Mouse (Mus musculus) c-Kit-positive CD71-negative TER-119-negative erythroid progenitor cells, embryonic 14.5 days (primary cell): ENCODE measurements at regions not wholly inside any gene's neighbourhood (a gene's known extent, or its start where the extent isn't known, plus 50 kb on each side); places are given as distances from the start of the nearest gene placed in this dataset.

ENCODE experiments used
- DNase-seq: peaks from one replicate; pipeline ENCODE4 v3.0.0-alpha.2; 2013; ENCODE audit warnings: low read depth

DNA sequence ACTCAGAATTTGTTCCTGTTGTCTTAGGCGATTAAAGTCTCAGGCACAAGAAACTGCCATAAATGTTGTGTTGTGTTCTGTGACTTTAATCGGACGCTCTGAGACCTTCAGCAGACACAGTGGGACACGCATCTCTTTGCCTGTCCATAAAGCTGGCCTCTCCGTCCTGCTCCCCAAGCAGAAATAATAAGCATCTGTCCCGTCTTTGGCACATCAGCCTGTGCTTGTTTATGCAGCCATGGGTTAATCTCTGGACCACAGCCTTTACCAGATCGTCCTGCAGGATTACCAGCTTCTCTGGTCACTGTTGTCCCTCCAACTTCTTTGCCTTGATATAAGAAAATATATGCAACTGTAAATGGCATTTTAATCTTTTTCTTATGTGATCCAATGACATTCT lies 87.7 kb upstream of the Ret start:
- DNase-seq: no peak

DNA sequence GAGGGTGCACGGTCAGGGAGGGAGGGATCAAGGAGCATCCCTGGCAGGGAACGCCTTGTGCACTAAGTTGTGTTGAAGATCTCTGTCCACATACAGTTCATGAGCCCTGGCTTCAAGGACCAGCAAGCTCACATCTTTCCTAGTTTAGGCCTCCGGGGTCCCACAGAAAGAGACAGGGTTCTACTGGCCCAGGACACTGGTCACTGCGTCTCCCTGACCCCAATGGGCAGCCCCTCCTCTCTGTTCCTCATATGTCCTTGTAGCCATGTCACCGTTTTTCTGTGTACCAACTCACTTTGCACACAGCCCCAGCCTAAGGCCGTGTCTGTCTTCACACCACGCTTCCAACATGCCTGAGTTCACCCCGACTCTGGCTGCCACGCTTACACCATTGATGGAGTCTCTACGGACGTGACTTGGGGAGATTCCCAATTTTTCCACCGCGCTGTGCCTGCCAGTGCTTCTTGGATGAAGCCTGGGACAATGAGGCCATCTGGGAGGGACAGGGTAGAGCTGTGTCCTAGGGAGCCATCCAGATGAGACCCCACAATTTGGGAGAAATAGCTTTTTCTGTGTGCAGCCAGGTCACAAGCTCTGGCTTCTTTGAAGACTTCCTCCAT lies 86.5 kb upstream of the Ret start:
- DNase-seq: no peak

DNA sequence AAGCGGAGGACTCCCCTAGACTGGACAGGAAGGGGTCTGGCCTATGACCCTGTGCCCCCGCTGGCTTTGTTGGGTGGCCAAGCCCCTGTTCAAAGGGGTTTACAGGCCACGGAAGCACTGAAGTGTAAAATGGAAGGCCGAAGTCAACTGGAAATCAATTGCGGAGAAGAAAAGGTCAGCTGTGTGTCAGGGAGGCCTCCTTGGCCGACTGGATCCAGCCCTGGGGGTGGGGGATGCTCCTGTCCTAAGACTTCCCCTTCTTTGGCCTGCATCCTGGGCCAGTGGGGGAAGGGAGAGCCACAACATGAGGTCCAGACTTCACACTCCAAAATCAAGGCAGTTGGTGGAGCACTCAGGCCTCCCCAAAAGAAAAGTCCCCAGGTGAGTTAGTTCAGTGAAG lies 66.4 kb upstream of the Ret start:
- no peak for DNase-seq

DNA sequence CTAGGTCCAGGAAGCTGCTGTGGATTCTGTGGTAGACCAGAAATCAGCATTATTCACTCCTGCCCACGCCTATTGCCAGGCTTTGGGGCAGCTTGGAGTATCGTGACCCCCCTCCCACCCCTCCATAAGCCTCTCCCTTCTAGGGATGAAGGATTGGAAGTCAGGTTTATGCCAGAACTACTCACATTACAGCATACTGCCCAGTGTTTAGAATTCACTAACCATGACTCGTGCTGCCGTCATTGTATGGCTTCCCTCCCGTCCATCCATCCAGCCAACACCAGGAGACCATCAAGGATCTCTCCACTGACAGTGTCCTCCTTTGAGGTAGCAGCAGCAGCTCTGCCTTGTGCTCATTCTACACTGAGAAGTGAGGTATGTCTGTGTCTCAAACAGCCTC lies 62.4 kb upstream of the Ret start:
- no peak for DNase-seq

DNA sequence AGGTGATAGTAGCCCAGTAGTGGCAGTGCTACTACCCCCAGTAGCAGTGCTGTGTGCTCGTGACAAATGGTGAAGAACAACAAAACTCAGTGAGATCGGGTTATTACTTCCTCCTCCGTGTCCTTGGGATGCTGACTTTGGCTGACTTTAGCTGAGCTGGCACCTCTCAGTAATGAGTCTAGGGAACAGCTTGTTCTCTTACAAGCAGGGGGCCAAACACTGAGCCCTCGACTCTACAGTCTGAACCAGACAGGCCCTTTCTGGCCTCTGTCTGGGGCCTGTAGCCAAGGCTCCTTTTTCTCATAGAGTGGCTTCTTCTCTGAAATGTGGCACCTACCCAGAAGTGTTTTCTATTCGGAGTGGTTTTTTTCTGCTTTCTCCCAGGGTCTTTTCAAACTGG lies 57.4 kb upstream of the Ret start:
- no peak for DNase-seq

DNA sequence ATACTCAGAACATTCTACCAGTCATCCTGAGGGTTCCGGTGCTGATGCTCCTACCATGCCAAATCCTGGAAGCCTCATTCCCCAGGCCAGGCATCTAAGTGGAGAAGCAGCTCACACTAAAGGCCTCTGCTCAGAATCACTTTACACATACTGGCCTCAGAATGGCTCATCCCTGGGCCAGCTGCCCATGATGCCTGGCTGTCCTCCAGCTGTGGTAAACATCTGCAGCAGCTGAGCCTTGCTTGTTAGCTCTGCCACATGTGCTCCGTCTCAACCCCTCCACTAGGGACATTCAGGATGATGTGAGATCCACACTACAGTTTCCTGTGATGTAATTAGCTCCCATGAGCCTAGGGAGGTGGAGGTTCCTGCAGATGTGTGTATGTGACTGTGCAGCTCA lies 55.2 kb upstream of the Ret start:
- DNase-seq: no peak

DNA sequence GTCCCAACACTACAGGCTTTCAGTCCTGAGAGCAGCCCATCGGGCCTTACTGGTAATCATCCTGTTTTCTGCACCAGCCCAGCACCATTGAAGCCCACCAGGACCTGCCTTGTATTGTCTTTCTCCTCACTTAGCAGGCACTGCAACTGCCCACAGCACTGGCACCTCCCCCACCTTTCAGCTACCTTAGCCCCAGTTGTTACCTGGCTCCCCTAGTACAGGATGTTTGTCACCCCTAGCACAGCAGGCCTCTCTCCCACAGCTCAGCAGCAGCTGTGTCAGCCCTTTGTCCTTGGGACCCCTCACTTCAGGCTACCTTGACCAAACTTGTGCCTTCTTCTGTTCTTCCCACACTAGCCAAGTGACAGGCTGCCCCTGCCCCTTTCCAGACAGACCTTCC lies 53.6 kb upstream of the Ret start:
- DNase-seq: no peak

DNA sequence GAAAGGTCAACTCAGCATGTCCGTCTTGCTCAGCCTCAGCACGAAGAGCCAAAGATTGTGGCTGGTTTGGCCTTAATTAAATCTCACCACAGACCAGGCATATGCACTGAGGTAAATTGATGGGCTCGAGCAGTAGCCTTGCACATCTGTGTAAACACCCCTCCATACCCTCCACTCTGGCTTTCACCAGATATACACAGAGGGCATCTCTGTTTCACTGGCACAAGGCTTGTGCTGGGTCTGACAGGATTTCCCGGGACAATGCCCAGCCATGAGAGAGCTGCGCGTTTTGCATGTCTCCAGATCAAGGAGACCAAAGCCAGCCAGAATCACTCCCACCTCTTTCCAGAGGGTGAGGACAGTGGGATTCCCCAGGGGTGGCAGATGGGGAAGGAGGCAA lies 52.5 kb upstream of the Ret start:
- no peak for DNase-seq
